Mouse (Mus musculus) B cell, adult (primary cell): ENCODE measurements around the gene Zfp704. TPM values are rescaled to one million over a fixed set of nuclear protein-coding genes. Genes with fewer than 3 reads are reported as not detected.

Experiments
- total RNA-seq: library from RNA; stranded (reverse); gene quantifications from 4 replicates; pipeline ENCODE4 v1.2.4, GENCODE M21; 2023; ENCODE audit not compliant: inconsistent age

Zfp704 gene
- total RNA-seq = 0.06 to 0.36 TPM (median 0.16 TPM) in 4 replicates

GRCm38 (mm10) chr3:9609581-9610341, at the start of gene Zfp704:
Zfp704 (minus strand) TSS chr3:9610085.

